Mouse (Mus musculus) limb, embryonic 14.5 days (tissue): ENCODE measurements at regions not wholly inside any gene's neighbourhood (a gene's known extent, or its start where the extent isn't known, plus 50 kb on each side); places are given as distances from the start of the nearest gene placed in this dataset.

Experiments used
- ATAC-seq: fragments of 200-750 bp; cut with Nextera tagmentation; 2 replicates; pipeline ENCODE4 v1.8.0; 2017; ENCODE audit warnings: low read depth, moderate number of reproducible peaks, moderate TSS enrichment; ENCODE audit not compliant: low FRiP score
- DNase-seq: peaks from one replicate; pipeline ENCODE4 v3.0.0-alpha.2; 2015; ENCODE audit warnings: low spot score
- H3K27ac ChIP-seq: fragments of 300-500 bp; sonication (generic); replicated peaks from 2 replicates; pipeline ENCODE4 v1.5.1; 2014; ENCODE audit warnings: low read depth, mild to moderate bottlenecking, low read length, moderate library complexity, mixed read lengths
- H3K27me3 ChIP-seq: fragments of 300-500 bp; sonication (generic); 2 replicates; pipeline ENCODE4 v1.6.1; 2014; ENCODE audit warnings: low read length, mixed read lengths; ENCODE audit not compliant: control insufficient read depth, insufficient read depth
- H3K36me3 ChIP-seq: fragments of 300-500 bp; sonication (generic); 2 replicates; pipeline ENCODE4 v1.6.1; 2014; ENCODE audit warnings: mild to moderate bottlenecking, low read length, moderate library complexity, mixed read lengths; ENCODE audit not compliant: control insufficient read depth, insufficient read depth
- H3K4me1 ChIP-seq: fragments of 300-500 bp; sonication (generic); 2 replicates; pipeline ENCODE4 v1.6.1; 2014; ENCODE audit warnings: antibody characterized with exemption, low read length, mixed read lengths; ENCODE audit not compliant: control insufficient read depth, insufficient read depth
- H3K4me2 ChIP-seq: fragments of 300-500 bp; sonication (generic); replicated peaks from 2 replicates; pipeline ENCODE4 v1.6.1; 2014; ENCODE audit warnings: low read depth, mild to moderate bottlenecking, low read length, moderate library complexity; ENCODE audit not compliant: severe bottlenecking
- H3K4me3 ChIP-seq: fragments of 300-500 bp; sonication (generic); replicated peaks from 2 replicates; pipeline ENCODE4 v1.5.1; 2014; ENCODE audit warnings: low read length
- H3K9ac ChIP-seq: fragments of 300-500 bp; sonication (generic); 2 replicates; pipeline ENCODE4 v1.6.1; 2014; ENCODE audit warnings: mild to moderate bottlenecking, low read depth, low read length, moderate library complexity; ENCODE audit not compliant: severe bottlenecking
- H3K9me3 ChIP-seq: fragments of 300-500 bp; sonication (generic); 2 replicates; pipeline ENCODE4 v1.6.1; 2016; ENCODE audit warnings: low read length; ENCODE audit not compliant: control insufficient read depth
- POLR2A ChIP-seq: fragments of 200-500 bp; IDR thresholded peaks from 2 replicates; pipeline ENCODE4 v1.8.0; 2012; ENCODE audit warnings: inconsistent platforms, mild to moderate bottlenecking, moderate library complexity, borderline replicate concordance; ENCODE audit not compliant: insufficient read depth, insufficient read length; ENCODE audit errors: extremely low read depth
- WGBS: fragments of 180-500 bp; shearing (Covaris S2); extraction: QIAGEN DNeasy Blood & Tissue Kit; methylation state at CpG from one replicate; pipeline ENCODE4 v1.1.7; 2014; 5-methylcytosine and 5-hydroxymethylcytosine counted together

GRCm38 (mm10) chr4:75884371-75884770 is 606.3 kb upstream of the Dmac1 start:
- H3K4me3 ChIP-seq = no peak overlapping the region
- H3K4me1 ChIP-seq = no peaks in the 10 kb centered on the region
- TF ChIP-seq POLR2A = no peak
- H3K9ac ChIP-seq = no peak overlapping the region
- H3K4me2 ChIP-seq = no peak overlapping the region
- no peaks in the 10 kb centered on the region for H3K36me3 ChIP-seq
- DNase-seq (no peak), ATAC-seq (no peak)
- H3K9me3 ChIP-seq = no peaks in the 10 kb centered on the region
- WGBS = 93% methylated on average over 4 of the region's 4 CpGs
- H3K27me3 ChIP-seq = no peaks in the 10 kb centered on the region
- H3K27ac ChIP-seq = no peak overlapping the region

- no peaks in the 10 kb centered on the region for H3K27me3 ChIP-seq
- TF ChIP-seq POLR2A = no peak
- no peak for DNase-seq
- no peak overlapping the region for H3K4me2 ChIP-seq
- no peak overlapping the region for H3K27ac ChIP-seq
- H3K4me1 ChIP-seq = no peaks in the 10 kb centered on the region
- H3K9ac ChIP-seq = no peak overlapping the region
- WGBS = 53% methylated on average over 1 of the region's 1 CpGs
- H3K36me3 ChIP-seq = no peaks in the 10 kb centered on the region
- H3K9me3 ChIP-seq = no peaks in the 10 kb centered on the region
- no peak overlapping the region for H3K4me3 ChIP-seq
- ATAC-seq = no peak
These were observed 591.7 kb upstream of the Dmac1 start for GRCm38 (mm10) chr4:75869771-75870170.

GRCm38 (mm10) chr4:75861076-75861475 is 583.0 kb upstream of the Dmac1 start:
- DNase-seq (no peak), ATAC-seq (no peak)
- H3K9me3 ChIP-seq = no peaks in the 10 kb centered on the region
- H3K27me3 ChIP-seq = no peaks in the 10 kb centered on the region
- no peak overlapping the region for H3K27ac ChIP-seq
- H3K36me3 ChIP-seq = no peaks in the 10 kb centered on the region
- H3K4me3 ChIP-seq = no peak overlapping the region
- no peaks in the 10 kb centered on the region for H3K4me1 ChIP-seq
- 76% methylated on average over 2 of the region's 2 CpGs for WGBS
- no peak overlapping the region for H3K4me2 ChIP-seq
- TF ChIP-seq POLR2A = no peak
- H3K9ac ChIP-seq = no peak overlapping the region

GRCm38 (mm10) chr4:75857769-75858408 is 579.8 kb upstream of the Dmac1 start:
- Histone ChIP-seq H3K9ac (no peak overlapping the region), H3K27me3 (no peaks in the 10 kb centered on the region), H3K9me3 (no peaks in the 10 kb centered on the region), H3K4me3 (no peak overlapping the region), H3K36me3 (no peaks in the 10 kb centered on the region), H3K27ac (no peak overlapping the region), H3K4me2 (no peak overlapping the region), H3K4me1 (no peaks in the 10 kb centered on the region)
- ATAC-seq (no peak), DNase-seq (no peak)
- WGBS = 78% methylated on average over 2 of the region's 2 CpGs
- no peak for TF ChIP-seq POLR2A

DNA sequence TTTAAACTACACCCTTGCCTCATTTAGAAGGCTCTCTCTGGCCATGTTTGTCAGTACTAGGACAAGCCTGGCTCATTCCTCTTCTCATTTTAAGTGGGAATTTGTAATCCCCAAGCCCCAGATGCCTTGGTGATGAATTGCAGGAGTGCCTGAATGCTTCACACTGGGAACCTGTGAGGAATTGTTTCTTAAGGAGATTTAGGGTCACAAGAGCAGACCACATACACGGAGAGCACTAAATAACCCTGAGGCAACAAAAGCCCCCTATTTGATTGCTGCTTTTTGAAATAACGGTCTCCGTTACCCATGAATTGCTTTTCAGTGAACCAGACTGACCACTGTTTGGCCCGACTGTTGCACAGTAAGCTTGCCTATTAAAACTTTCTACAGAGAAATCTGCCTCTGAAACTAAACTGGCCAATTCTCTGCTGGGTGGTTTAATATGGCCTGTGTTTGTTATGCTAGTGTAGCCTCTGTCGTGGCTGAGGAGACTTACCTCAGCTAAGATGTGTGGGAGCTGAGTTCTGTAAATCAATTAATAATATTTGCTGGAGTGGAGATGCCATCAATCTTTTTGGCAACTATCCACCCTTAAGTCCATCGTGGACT is 577.7 kb upstream of the Dmac1 start:
- TF ChIP-seq POLR2A = no peak
- 20% methylated on average over 6 of the region's 6 CpGs for whole genome bisulfite sequencing
- no peak overlapping the region for H3K4me2 ChIP-seq
- no peaks in the 10 kb centered on the region for H3K36me3 ChIP-seq
- H3K27me3 ChIP-seq = no peaks in the 10 kb centered on the region
- DNase-seq (no peak), ATAC-seq (no peak)
- H3K4me3 ChIP-seq = no peak overlapping the region
- no peaks in the 10 kb centered on the region for H3K9me3 ChIP-seq
- H3K4me1 ChIP-seq = no peaks in the 10 kb centered on the region
- no peak overlapping the region for H3K9ac ChIP-seq
- no peak overlapping the region for H3K27ac ChIP-seq
